Mouse (Mus musculus): Measurements from ENCODE around the gene 1700042G07Rik.
"Not testable (repeated sequence)": the region's sequence is repeated elsewhere in the genome, so short reads cannot be mapped to it uniquely, and the experiment has no call there.

Gene 1700042G07Rik

GRCm38 (mm10) chr4:116204422-116204821, 31.2 kb downstream of the 1700042G07Rik start:
- no peak for DNase-seq (ENCODE audit: extremely low read depth, insufficient read length, low spot score)

GRCm38 (mm10) chr4:116206531-116206930, 33.4 kb downstream of the 1700042G07Rik start:
- DNase-seq (ENCODE audit: extremely low read depth, insufficient read length, low spot score) = no peak

- no peak for DNase-seq (ENCODE audit: extremely low read depth, insufficient read length, low spot score)
Observed at GRCm38 (mm10) chr4:116208891-116209290, 35.7 kb downstream of the 1700042G07Rik start.

DNA sequence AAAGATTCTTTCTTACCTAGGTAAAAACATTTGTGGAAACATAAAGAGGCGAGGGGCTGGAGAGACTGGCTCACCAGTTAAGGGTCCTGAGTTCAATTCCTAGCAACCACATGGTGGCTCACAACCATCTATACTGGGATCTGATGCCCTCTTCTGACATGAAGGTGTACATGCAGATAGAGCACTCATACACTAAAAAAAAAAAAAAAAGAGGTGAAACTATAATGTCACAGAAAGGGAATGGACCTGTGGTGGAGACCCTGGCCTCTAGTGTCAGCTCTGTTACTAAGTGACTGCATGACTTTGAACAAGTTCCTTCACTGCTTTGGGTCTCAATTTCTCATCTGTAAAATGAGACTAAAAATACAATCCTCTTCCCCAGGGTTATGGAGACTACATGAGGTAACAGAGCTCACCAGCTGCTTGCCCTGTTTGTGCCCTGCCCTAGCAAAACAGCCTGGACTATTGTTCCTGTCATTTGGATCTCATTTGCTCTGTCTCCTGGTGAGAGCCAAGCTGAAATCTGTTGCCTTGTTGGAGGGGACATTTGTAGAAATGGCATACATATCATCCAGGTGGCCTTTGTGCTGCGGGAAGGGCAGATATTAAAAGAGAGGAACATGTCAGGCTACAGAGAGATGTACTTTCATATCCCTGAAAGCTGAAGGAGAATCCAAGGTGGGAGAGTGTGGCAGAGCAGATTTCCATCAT, 42.9 kb downstream of the 1700042G07Rik start:
- DNase-seq (ENCODE audit: extremely low read depth, insufficient read length, low spot score) = no peak

DNA sequence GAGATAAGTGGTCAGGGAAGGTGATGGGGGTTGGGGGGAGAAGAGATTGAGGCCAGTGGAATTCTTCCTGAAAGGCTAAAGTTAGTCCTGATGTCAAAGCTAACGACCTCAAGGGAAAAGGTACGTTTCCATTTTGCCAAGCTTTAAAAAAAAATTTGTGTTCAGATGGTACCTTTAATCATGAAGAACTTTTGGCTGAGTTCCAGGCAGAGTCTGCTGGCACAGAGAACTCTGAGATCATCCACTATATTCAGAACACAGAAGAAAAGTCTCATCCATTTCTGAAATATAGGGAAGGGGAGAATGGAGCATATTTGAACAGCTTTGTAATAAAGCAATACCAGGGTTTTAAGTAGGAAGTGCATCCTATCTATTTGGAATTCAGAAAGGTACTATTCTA, 43.9 kb downstream of the 1700042G07Rik start:
- DNase-seq (ENCODE audit: extremely low read depth, insufficient read length, low spot score) = no peak

DNA sequence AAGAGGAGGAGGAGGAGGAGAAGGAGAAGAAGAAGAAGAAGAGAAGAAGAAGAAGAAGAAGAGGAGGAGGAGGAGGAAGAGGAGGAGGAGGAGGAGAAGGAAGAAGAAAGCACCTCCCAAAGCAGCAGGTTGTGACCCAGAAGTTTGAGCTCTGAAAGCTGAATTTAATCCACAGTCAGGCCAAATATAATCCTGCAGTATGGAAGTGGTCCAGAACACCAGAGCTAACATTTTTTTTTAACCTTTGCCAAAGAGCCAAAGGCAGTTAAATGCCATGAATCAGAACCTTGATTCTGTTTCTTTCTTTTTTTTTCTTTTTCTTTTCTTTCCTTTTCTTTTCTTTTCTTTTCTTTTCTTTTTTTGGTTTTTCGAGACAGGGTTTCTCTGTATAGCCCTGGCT, 44.5 kb downstream of the 1700042G07Rik start:
- DNase-seq (ENCODE audit: extremely low read depth, insufficient read length, low spot score) = not testable (repeated sequence)

GRCm38 (mm10) chr4:116219056-116219455, 45.9 kb downstream of the 1700042G07Rik start:
- no peak for DNase-seq (ENCODE audit: extremely low read depth, insufficient read length, low spot score)

- no peak for DNase-seq (ENCODE audit: extremely low read depth, insufficient read length, low spot score)
Observed at GRCm38 (mm10) chr4:116220071-116220650, 47.0 kb downstream of the 1700042G07Rik start.

- no peak for DNase-seq (ENCODE audit: extremely low read depth, insufficient read length, low spot score)
Observed at GRCm38 (mm10) chr4:116220780-116221139, 47.6 kb downstream of the 1700042G07Rik start.

GRCm38 (mm10) chr4:116221140-116221851, 48.1 kb downstream of the 1700042G07Rik start, which contains the start of gene Pik3r3:
Pik3r3 (plus strand) TSS chr4:116221618.
- peak; percentile 96 for DNase-seq (ENCODE audit: extremely low read depth, insufficient read length, low spot score)

DNA sequence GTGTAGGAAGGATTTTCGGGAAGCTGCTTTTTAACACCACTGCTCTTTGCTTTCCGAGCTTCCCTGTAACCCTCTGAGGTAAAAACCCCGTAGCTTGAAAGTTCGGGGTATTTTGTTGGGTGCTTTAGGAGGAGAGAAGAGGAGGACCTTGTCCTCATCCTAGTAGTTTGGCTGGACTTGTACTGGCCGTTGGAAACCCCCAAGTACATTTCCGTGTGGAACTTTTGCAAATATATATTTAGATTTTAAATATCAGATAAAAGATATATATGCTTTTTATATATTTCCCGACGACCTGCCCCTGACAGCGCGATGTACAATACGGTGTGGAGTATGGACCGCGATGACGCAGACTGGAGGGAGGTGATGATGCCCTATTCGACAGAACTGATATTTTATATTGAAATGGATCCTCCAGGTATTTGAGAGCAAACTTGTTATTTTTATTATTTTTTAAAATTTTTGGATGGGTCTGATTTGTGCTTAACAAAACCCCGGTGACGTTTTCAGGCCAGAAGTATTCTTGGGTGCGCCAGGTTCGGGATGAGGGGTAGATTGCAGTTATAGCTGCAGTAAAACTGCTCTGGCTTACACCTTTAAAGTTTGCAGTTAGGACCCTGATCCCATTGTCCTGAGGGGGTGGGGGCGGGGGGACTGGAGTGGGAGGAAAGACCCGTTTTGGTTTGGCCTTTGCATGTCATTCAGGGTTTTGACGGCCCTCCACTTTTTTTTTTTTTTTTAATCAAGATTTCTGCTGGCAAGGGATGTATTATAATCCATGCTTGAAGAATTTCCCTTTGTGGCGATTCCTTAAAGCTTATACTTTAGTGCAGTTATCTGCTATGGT, 49.0 kb downstream of the 1700042G07Rik start:
- DNase-seq (ENCODE audit: extremely low read depth, insufficient read length, low spot score) = peak; percentile 33

DNA sequence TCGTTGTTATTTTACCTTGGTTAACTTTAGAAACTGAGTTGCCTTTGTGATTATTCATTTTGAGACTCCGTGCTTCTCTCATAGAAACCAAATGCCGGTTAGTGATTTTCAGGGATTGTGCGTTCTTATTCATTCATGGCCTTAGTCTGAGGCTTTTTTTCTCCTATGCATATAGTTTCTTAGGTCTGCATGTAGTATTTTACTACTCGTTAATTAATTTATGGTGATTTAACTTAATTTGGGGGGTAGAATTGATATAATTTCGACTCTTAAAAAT, 49.6 kb downstream of the 1700042G07Rik start:
- DNase-seq (ENCODE audit: extremely low read depth, insufficient read length, low spot score) = no peak
